Mouse (Mus musculus) hindbrain, embryonic 13.5 days (tissue): Measurements from ENCODE around the gene Itgb3bp. TPM values are rescaled to one million over a fixed set of nuclear protein-coding genes. Genes with fewer than 3 reads are reported as not detected.

Source experiments
- polyA plus RNA-seq: library from polyadenylated mRNA; unstranded; fragments of >200 nt; fragmentation: Nextera tagmentation; extraction: Ambion mirVana; gene quantifications from 2 replicates; pipeline ENCODE4 v1.2.1, GENCODE M21; 2015

The Itgb3bp gene
- polyA plus RNA-seq, 1 experiment from 2014 or later, result 18.5 TPM

Other genes with a start within 250 kb of the Itgb3bp start
- gene Alg6, start 214.1 kb downstream of the Itgb3bp start, polyA plus RNA-seq, result 10.0 and 10.8 TPM in 2 replicates
- gene Efcab7, start 100.6 kb downstream of the Itgb3bp start, polyA plus RNA-seq, result 17.9 and 21.1 TPM in 2 replicates
- 53.9 and 57.0 TPM in 2 replicates for gene Pgm1, start 399 bp downstream of the Itgb3bp start, polyA plus RNA-seq
- 1.9 and 2.0 TPM in 2 replicates for gene Ror1, start 166.0 kb upstream of the Itgb3bp start, polyA plus RNA-seq